Mouse (Mus musculus): Measurements from ENCODE around the gene Lhfpl4. TPM values are rescaled to one million over a fixed set of nuclear protein-coding genes. Genes with fewer than 3 reads are reported as not detected.
A peak's percentile ranks its signal among the peaks of the same experiment; 100 is the strongest.

Gene Lhfpl4
- total RNA-seq, 1 experiment, result 5.2 TPM

DNA sequence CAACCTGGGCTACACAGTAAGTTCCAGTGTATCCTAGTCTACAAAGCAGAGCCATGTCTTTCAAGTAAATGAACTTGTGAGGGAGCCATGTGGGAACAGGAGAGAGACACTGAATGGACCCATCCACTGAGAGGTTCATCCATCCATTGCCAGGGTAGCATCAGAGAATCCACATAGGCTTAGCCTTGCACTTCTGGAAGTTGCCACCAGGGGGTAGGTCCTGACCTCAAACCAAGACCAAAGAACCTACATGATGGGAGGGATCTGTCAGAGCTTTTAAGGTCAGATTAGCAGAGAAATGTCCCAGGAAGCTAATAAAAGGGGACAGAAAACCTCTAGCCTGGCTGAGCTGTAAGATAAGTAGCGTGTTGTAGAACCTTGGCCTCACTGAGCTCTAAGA, 22.6 kb downstream of the Lhfpl4 start:
- peak; percentile 74 for DNase-seq (ENCODE audit: low read depth, low spot score)
- in situ Hi-C loops (cut with MboI; ENCODE audit: low sequenced_read_pairs in 2 of 2, unreplicated experiment in 2 of 2), result no loop called here
- Histone ChIP-seq H3K27ac (ENCODE audit: insufficient read depth, low read depth, low read length, poor library complexity, severe bottlenecking) (no peak overlapping the region), H3K9me3 (ENCODE audit: control insufficient read depth, insufficient read depth, low read depth, low read length) (no peaks in the 10 kb centered on the region), H3K4me1 (ENCODE audit: control insufficient read depth in 2 of 2, insufficient read depth in 2 of 2, low read length in 2 of 2, poor library complexity in 1 of 2) (no peaks in the 10 kb centered on the region), H3K9ac (ENCODE audit: insufficient read depth, low read depth, low read length, poor library complexity, severe bottlenecking) (no peak overlapping the region), H3K4me3 (ENCODE audit: insufficient read depth in 1 of 2, low read depth in 1 of 2, low read length in 2 of 2, poor library complexity in 1 of 2, severe bottlenecking in 1 of 2) (no peak overlapping the region), H3K36me3 (ENCODE audit: control insufficient read depth, insufficient read depth, low read length, poor library complexity, severe bottlenecking) (no peaks in the 10 kb centered on the region)
- TF ChIP-seq HCFC1 (IDR thresholded peaks at IDR 0.05; ENCODE audit: borderline replicate concordance, insufficient read depth, low read length) (no peak), ZNF384 (IDR thresholded peaks at IDR 0.05; ENCODE audit: low read depth, low read length) (no peak)

- Histone ChIP-seq H3K4me3 (ENCODE audit: insufficient read depth in 1 of 2, low read depth in 1 of 2, low read length in 2 of 2, poor library complexity in 1 of 2, severe bottlenecking in 1 of 2) (no peak overlapping the region), H3K4me1 (ENCODE audit: control insufficient read depth in 2 of 2, insufficient read depth in 2 of 2, low read length in 2 of 2, poor library complexity in 1 of 2) (no peaks in the 10 kb centered on the region), H3K9me3 (ENCODE audit: control insufficient read depth, insufficient read depth, low read depth, low read length) (no peaks in the 10 kb centered on the region), H3K9ac (ENCODE audit: insufficient read depth, low read depth, low read length, poor library complexity, severe bottlenecking) (no peak overlapping the region), H3K27ac (ENCODE audit: insufficient read depth, low read depth, low read length, poor library complexity, severe bottlenecking) (no peak overlapping the region), H3K36me3 (ENCODE audit: control insufficient read depth, insufficient read depth, low read length, poor library complexity, severe bottlenecking) (no peaks in the 10 kb centered on the region)
- no peak for DNase-seq (ENCODE audit: low read depth, low spot score)
- in situ Hi-C loops (cut with MboI; ENCODE audit: low sequenced_read_pairs in 2 of 2, unreplicated experiment in 2 of 2), result no loop called here
- TF ChIP-seq ZNF384 (IDR thresholded peaks at IDR 0.05; ENCODE audit: low read depth, low read length) (no peak), CHD2 (IDR thresholded peaks at IDR 0.05; ENCODE audit: low read depth, low read length) (no peak), ZC3H11A (IDR thresholded peaks at IDR 0.05; ENCODE audit: borderline replicate concordance, low read depth, low read length) (no peak)
Observed at GRCm38 (mm10) chr6:113172011-113172410, 23.2 kb downstream of the Lhfpl4 start.

DNA sequence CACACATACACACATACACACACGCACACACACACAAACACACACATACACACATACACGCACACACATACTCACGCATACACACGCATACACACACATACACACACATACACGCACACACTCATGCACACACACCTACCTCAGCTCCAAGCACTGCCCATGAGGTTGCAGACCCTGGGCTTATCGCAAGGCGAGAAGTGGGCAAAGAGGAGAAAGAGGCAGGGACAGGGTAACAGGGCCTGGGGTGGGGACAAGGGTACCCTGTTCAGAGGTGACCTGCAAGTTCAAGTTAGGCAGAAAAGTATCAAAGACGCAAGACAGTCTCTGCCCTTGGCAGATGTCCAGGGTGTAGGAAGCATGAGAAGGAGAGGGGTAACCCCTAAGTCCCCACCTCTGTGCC, 24.5 kb downstream of the Lhfpl4 start:
- Histone ChIP-seq H3K9ac (ENCODE audit: insufficient read depth, low read depth, low read length, poor library complexity, severe bottlenecking) (no peak overlapping the region), H3K4me1 (ENCODE audit: control insufficient read depth in 2 of 2, insufficient read depth in 2 of 2, low read length in 2 of 2, poor library complexity in 1 of 2) (no peaks in the 10 kb centered on the region; a peak in 1 of 4 replicates), H3K9me3 (ENCODE audit: control insufficient read depth, insufficient read depth, low read depth, low read length) (no peaks in the 10 kb centered on the region), H3K36me3 (ENCODE audit: control insufficient read depth, insufficient read depth, low read length, poor library complexity, severe bottlenecking) (no peaks in the 10 kb centered on the region), H3K27ac (ENCODE audit: insufficient read depth, low read depth, low read length, poor library complexity, severe bottlenecking) (no peak overlapping the region), H3K4me3 (ENCODE audit: insufficient read depth in 1 of 2, low read depth in 1 of 2, low read length in 2 of 2, poor library complexity in 1 of 2, severe bottlenecking in 1 of 2) (no peak overlapping the region)
- TF ChIP-seq ZC3H11A (IDR thresholded peaks at IDR 0.05; ENCODE audit: borderline replicate concordance, low read depth, low read length) (no peak), HCFC1 (IDR thresholded peaks at IDR 0.05; ENCODE audit: borderline replicate concordance, insufficient read depth, low read length) (no peak), MAFK (IDR thresholded peaks at IDR 0.05; ENCODE audit: insufficient read depth, low read depth, low read length) (no peak), CHD2 (IDR thresholded peaks at IDR 0.05; ENCODE audit: low read depth, low read length) (no peak), ZNF384 (IDR thresholded peaks at IDR 0.05; ENCODE audit: low read depth, low read length) (no peak)
- no peak for DNase-seq (ENCODE audit: low read depth, low spot score)
- in situ Hi-C loops (cut with MboI; ENCODE audit: low sequenced_read_pairs in 2 of 2, unreplicated experiment in 2 of 2), result no loop called here

DNA sequence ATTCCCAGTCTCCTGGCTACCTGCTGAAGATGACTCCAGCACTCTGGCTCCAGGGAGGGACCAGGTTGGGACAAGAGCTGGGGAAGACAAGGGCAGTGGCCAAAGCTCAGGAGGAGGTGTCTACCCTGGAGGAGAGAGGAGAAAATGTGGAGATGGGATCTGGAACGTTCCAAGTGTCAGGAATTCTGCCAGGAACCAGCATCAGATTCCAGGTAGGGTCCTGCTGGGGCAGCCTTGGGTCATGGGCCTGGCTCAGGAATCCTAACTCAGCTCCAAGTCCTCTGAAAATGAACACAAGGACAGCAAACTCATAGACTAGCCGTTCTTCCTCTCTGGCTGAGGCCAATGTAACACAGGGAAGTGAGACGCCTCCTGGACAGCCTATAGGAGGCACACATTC, 25.3 kb downstream of the Lhfpl4 start:
- Histone ChIP-seq H3K4me1 (ENCODE audit: control insufficient read depth in 2 of 2, insufficient read depth in 2 of 2, low read length in 2 of 2, poor library complexity in 1 of 2) (no peaks in the 10 kb centered on the region; a peak in 1 of 4 replicates), H3K9me3 (ENCODE audit: control insufficient read depth, insufficient read depth, low read depth, low read length) (no peaks in the 10 kb centered on the region), H3K36me3 (ENCODE audit: control insufficient read depth, insufficient read depth, low read length, poor library complexity, severe bottlenecking) (no peaks in the 10 kb centered on the region), H3K4me3 (ENCODE audit: insufficient read depth in 1 of 2, low read depth in 1 of 2, low read length in 2 of 2, poor library complexity in 1 of 2, severe bottlenecking in 1 of 2) (no peak overlapping the region), H3K27ac (ENCODE audit: insufficient read depth, low read depth, low read length, poor library complexity, severe bottlenecking) (no peak overlapping the region), H3K9ac (ENCODE audit: insufficient read depth, low read depth, low read length, poor library complexity, severe bottlenecking) (no peak overlapping the region)
- DNase-seq (ENCODE audit: low read depth, low spot score), result no peak
- in situ Hi-C loops (cut with MboI; ENCODE audit: low sequenced_read_pairs in 2 of 2, unreplicated experiment in 2 of 2), result no loop called here
- TF ChIP-seq HCFC1 (IDR thresholded peaks at IDR 0.05; ENCODE audit: borderline replicate concordance, insufficient read depth, low read length) (no peak), ZNF384 (IDR thresholded peaks at IDR 0.05; ENCODE audit: low read depth, low read length) (no peak), ZC3H11A (IDR thresholded peaks at IDR 0.05; ENCODE audit: borderline replicate concordance, low read depth, low read length) (no peak), MAFK (IDR thresholded peaks at IDR 0.05; ENCODE audit: insufficient read depth, low read depth, low read length) (no peak), CHD2 (IDR thresholded peaks at IDR 0.05; ENCODE audit: low read depth, low read length) (no peak)

GRCm38 (mm10) chr6:113168316-113168975, 26.7 kb downstream of the Lhfpl4 start:
- Histone ChIP-seq H3K36me3 (ENCODE audit: control insufficient read depth, insufficient read depth, low read length, poor library complexity, severe bottlenecking) (no peaks in the 10 kb centered on the region), H3K9ac (ENCODE audit: insufficient read depth, low read depth, low read length, poor library complexity, severe bottlenecking) (no peak overlapping the region), H3K9me3 (ENCODE audit: control insufficient read depth, insufficient read depth, low read depth, low read length) (no peaks in the 10 kb centered on the region), H3K4me1 (ENCODE audit: control insufficient read depth in 2 of 2, insufficient read depth in 2 of 2, low read length in 2 of 2, poor library complexity in 1 of 2) (no peaks in the 10 kb centered on the region; a peak in 1 of 4 replicates), H3K27ac (ENCODE audit: insufficient read depth, low read depth, low read length, poor library complexity, severe bottlenecking) (no peak overlapping the region), H3K4me3 (ENCODE audit: insufficient read depth in 1 of 2, low read depth in 1 of 2, low read length in 2 of 2, poor library complexity in 1 of 2, severe bottlenecking in 1 of 2) (no peak overlapping the region)
- DNase-seq (ENCODE audit: low read depth, low spot score), result no peak
- no peak for TF ChIP-seq ZNF384 (IDR thresholded peaks at IDR 0.05; ENCODE audit: low read depth, low read length)
- TF ChIP-seq HCFC1 (IDR thresholded peaks at IDR 0.05; ENCODE audit: borderline replicate concordance, insufficient read depth, low read length), result no peak
- no peak for TF ChIP-seq MAFK (IDR thresholded peaks at IDR 0.05; ENCODE audit: insufficient read depth, low read depth, low read length)
- no peak for TF ChIP-seq CHD2 (IDR thresholded peaks at IDR 0.05; ENCODE audit: low read depth, low read length)
- TF ChIP-seq ZC3H11A (IDR thresholded peaks at IDR 0.05; ENCODE audit: borderline replicate concordance, low read depth, low read length), result no peak
- in situ Hi-C loops (cut with MboI; ENCODE audit: low sequenced_read_pairs in 2 of 2, unreplicated experiment in 2 of 2), result no loop called here

Data from ES-E14 (cell line).